Mouse (Mus musculus) liver, embryonic 11.5 days (tissue): ENCODE results near the gene Calhm3. TPM values are rescaled to one million over a fixed set of nuclear protein-coding genes. Genes with fewer than 3 reads are reported as not detected.

ENCODE experiments used
- ATAC-seq: fragments of 200-750 bp; cut with Nextera tagmentation; replicated peaks from 2 replicates; pipeline ENCODE4 v1.8.0; 2017; ENCODE audit warnings: moderate number of reproducible peaks, mild to moderate bottlenecking, moderate TSS enrichment, moderate library complexity; ENCODE audit not compliant: low FRiP score
- DNase-seq: peaks from one replicate; pipeline ENCODE4 v3.0.0-alpha.2; 2017; ENCODE audit warnings: low spot score
- H3K27ac ChIP-seq: fragments of 300-500 bp; sonication (generic); 2 replicates; pipeline ENCODE4 v1.5.1; 2014; ENCODE audit warnings: mild to moderate bottlenecking, low read depth, low read length, control low read depth
- H3K27me3 ChIP-seq: fragments of 300-500 bp; sonication (generic); replicated peaks from 2 replicates; pipeline ENCODE4 v1.6.1; 2014; ENCODE audit warnings: low read length, mixed read lengths; ENCODE audit not compliant: control insufficient read depth, insufficient read depth
- H3K36me3 ChIP-seq: fragments of 300-500 bp; sonication (generic); 2 replicates; pipeline ENCODE4 v1.6.1; 2014; ENCODE audit warnings: mild to moderate bottlenecking, low read length, moderate library complexity, mixed read lengths; ENCODE audit not compliant: control insufficient read depth, insufficient read depth
- H3K4me1 ChIP-seq: fragments of 300-500 bp; sonication (generic); replicated peaks from 2 replicates; pipeline ENCODE4 v1.6.1; 2014; ENCODE audit warnings: low read length, mixed read lengths; ENCODE audit not compliant: control insufficient read depth, insufficient read depth
- H3K4me2 ChIP-seq: fragments of 300-500 bp; sonication (generic); 2 replicates; pipeline ENCODE4 v1.6.1; 2014; ENCODE audit warnings: mild to moderate bottlenecking, control low read depth, moderate library complexity
- H3K4me3 ChIP-seq: fragments of 300-500 bp; sonication (generic); 2 replicates; pipeline ENCODE4 v1.5.1; 2014; ENCODE audit warnings: low read depth, low read length, control low read depth
- H3K9ac ChIP-seq: fragments of 300-500 bp; sonication (generic); 2 replicates; pipeline ENCODE4 v1.6.1; 2014; ENCODE audit warnings: low read depth, low read length, control low read depth
- H3K9me3 ChIP-seq: fragments of 300-500 bp; sonication (generic); 2 replicates; pipeline ENCODE4 v1.6.1; 2016; ENCODE audit warnings: low read length, inconsistent platforms, mixed read lengths; ENCODE audit not compliant: control insufficient read depth
- WGBS: fragments of 180-500 bp; shearing (Covaris S2); extraction: QIAGEN DNeasy Blood & Tissue Kit; methylation state at CpG from one replicate; pipeline ENCODE4 v1.1.7; 2014; 5-methylcytosine and 5-hydroxymethylcytosine counted together
- polyA plus RNA-seq: library from polyadenylated mRNA; unstranded; fragments of >200 nt; fragmentation: Nextera tagmentation; extraction: Ambion mirVana; gene quantifications from 2 replicates; pipeline ENCODE4 v1.2.1, GENCODE M21; 2014

Calhm3 gene
- polyA plus RNA-seq, 1 experiment from 2014 or later: not detected

- WGBS: 23% methylated on average over 2 of the region's 2 CpGs
Measured at GRCm38 (mm10) chr19:47122802-47123201, 34.8 kb downstream of the Calhm3 start.

DNA sequence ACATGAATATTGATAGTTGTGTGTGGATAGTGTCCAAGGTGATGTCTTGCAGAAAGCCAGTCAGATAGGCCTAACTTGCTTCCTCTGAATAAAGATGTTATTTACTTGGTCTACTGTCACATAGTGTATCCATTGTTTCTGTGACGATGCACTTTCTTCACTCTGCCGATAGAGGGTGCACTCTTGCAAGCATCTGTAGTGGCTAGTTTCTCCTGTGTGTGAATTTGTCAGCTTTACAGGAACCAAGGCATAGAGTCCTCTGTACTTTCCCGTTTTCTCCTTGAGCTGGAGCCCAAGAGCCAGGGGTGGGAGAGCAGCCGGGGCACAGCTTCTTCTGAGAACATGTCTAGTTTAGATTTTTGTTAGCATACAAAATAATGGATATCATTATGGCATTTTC is 36.5 kb downstream of the Calhm3 start:
- no peaks in the 10 kb centered on the region for H3K9me3 ChIP-seq
- H3K27ac ChIP-seq: no peak overlapping the region
- WGBS: 44% methylated on average over 4 of the region's 4 CpGs
- peaks cover 28% of the 10 kb centered on the region for H3K36me3 ChIP-seq
- ATAC-seq (no peak), DNase-seq (no peak)
- no peaks in the 10 kb centered on the region for H3K27me3 ChIP-seq
- H3K4me1 ChIP-seq: no peaks in the 10 kb centered on the region
- H3K9ac ChIP-seq: no peak overlapping the region
- H3K4me3 ChIP-seq: no peak overlapping the region
- no peak overlapping the region for H3K4me2 ChIP-seq

More at GRCm38 (mm10) chr19:47122802-47123201, 34.8 kb downstream of the Calhm3 start:
- H3K36me3 ChIP-seq: peaks cover 36% of the 10 kb centered on the region
- DNase-seq: no peak
- H3K9me3 ChIP-seq: no peaks in the 10 kb centered on the region
- H3K27me3 ChIP-seq: no peaks in the 10 kb centered on the region
- H3K4me2 ChIP-seq: no peak overlapping the region
- no peak for ATAC-seq
- H3K27ac ChIP-seq: no peak overlapping the region
- no peaks in the 10 kb centered on the region for H3K4me1 ChIP-seq
- no peak overlapping the region for H3K4me3 ChIP-seq
- no peak overlapping the region for H3K9ac ChIP-seq

DNA sequence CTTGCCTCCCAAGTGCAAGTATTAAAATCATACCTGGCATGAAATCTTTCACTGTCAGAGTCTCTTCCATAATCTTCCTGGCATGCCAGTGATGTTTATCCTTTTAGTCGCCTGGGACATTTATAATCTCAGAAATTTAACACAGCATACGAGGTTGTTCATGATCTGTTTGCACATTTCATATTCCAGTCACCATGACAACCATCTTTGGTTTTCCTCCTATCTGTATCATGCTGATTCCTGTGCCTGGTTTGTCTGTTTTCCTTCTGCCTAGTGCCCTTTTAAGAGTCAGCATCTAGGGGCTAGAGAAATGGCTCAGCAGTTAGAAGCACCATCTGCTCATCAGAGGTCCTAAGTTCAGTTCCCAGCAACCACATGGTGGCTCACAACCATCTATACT is 38.9 kb downstream of the Calhm3 start:
- no peaks in the 10 kb centered on the region for H3K9me3 ChIP-seq
- DNase-seq (no peak), ATAC-seq (no peak)
- H3K4me1 ChIP-seq: no peaks in the 10 kb centered on the region
- H3K27ac ChIP-seq: no peak overlapping the region
- H3K27me3 ChIP-seq: no peaks in the 10 kb centered on the region
- WGBS: 82% methylated on average over 2 of the region's 2 CpGs
- no peak overlapping the region for H3K4me2 ChIP-seq
- H3K9ac ChIP-seq: no peak overlapping the region
- H3K4me3 ChIP-seq: no peak overlapping the region
- peaks cover 33% of the 10 kb centered on the region for H3K36me3 ChIP-seq

DNA sequence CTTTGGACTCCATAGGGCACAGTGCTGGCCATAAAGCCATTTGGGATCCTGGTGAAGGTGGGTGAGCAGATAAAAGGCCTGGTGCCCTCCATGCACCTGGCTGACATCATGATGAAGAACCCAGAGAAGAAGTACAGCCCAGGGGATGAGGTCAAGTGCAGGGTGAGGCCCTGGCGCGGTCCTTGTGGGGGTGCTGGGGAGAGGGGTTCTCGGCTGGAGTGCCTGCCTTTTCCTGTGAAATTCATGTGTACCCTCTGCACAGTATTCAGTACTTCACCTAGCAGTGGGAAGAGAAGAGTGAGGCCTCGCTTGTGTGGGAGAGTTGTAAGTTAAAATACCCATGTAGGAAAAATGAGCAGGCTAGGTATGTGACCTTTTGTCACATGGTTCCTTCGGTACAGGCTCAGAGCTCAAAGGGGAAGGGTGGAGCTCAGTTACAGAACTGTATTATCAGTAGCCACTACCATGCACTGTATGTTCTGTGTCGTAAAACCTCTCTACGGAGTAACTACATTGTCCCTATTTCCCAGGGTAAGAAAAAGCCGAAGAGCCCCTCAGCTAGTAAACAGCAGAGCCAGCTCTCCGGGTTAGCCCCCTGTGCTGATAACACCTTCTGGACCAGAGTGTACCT is 52.8 kb downstream of the Calhm3 start:
- Histone ChIP-seq H3K36me3 (peaks cover 74% of the 10 kb centered on the region), H3K9me3 (no peaks in the 10 kb centered on the region)
- WGBS: 92% methylated on average over 9 of the region's 9 CpGs

More for the DNA sequence above, 52.8 kb downstream of the Calhm3 start:
- H3K4me1 ChIP-seq: no peaks in the 10 kb centered on the region
- no peak overlapping the region for H3K9ac ChIP-seq
- H3K27me3 ChIP-seq: no peaks in the 10 kb centered on the region
- H3K4me2 ChIP-seq: no peak overlapping the region
- ATAC-seq: no peak
- DNase-seq: no peak
- H3K27ac ChIP-seq: no peak overlapping the region
- H3K4me3 ChIP-seq: no peak overlapping the region

Other genes starting within 250 kb of the Calhm3 start
- gene Ina, start 143.1 kb downstream of the Calhm3 start, polyA plus RNA-seq: 0.26 and 0.53 TPM in 2 replicates
- gene Nt5c2, start 142.6 kb downstream of the Calhm3 start, polyA plus RNA-seq: 107 and 110 TPM in 2 replicates
- gene Pcgf6, start 106.9 kb downstream of the Calhm3 start, polyA plus RNA-seq: 28.6 and 32.9 TPM in 2 replicates
- gene Taf5, start 90.0 kb downstream of the Calhm3 start, polyA plus RNA-seq: 9.0 TPM in 2 replicates
- 1,203 and 1,215 TPM in 2 replicates for gene Usmg5, start 67.1 kb downstream of the Calhm3 start, polyA plus RNA-seq
- 18.4 and 18.8 TPM in 2 replicates for gene Pdcd11, start 67.0 kb downstream of the Calhm3 start, polyA plus RNA-seq
- 1.2 and 1.5 TPM in 2 replicates for gene Calhm2, start 19.5 kb downstream of the Calhm3 start, polyA plus RNA-seq
- not detected in 2 replicates for gene Calhm1, start 13.5 kb downstream of the Calhm3 start, polyA plus RNA-seq
- gene Neurl1a, start 21.1 kb upstream of the Calhm3 start, polyA plus RNA-seq: 4.5 and 4.6 TPM in 2 replicates